10 mouse cellular contexts compared by ENCODE assay signal in genomic region chr17:5813863-5814640, GRCm38 (mm10). TPM values are rescaled to one million over a fixed set of nuclear protein-coding genes. Genes with fewer than 3 reads are reported as not detected.
DNase-seq lines count a peak whose midpoint lies in the region; ATAC-seq and TF ChIP-seq lines count a peak whose summit lies in the region.
"Had no signal": no experiment of that assay in that cellular context is flagged by ENCODE, and none has a peak within 500 bp of the region (broad histone marks: within the 10 kb centered on the region; RNA-seq: fewer than 3 reads in every experiment).

No protein-coding gene starts in this region.

- 40% methylated on average over 8 of the region's 8 CpGs for WGBS in heart, adult 2 months
- WGBS in small intestine, adult 2 months, result 47% methylated on average over 8 of the region's 8 CpGs

- H3K4me3 ChIP-seq in heart, adult 2 months, result no peak overlapping the region
- H3K4me3 ChIP-seq in small intestine, adult 2 months (ENCODE audit: low read depth, low read length), result no peak overlapping the region

- no peaks in the 10 kb centered on the region for H3K79me2 ChIP-seq in heart, adult 2 months (replicated peaks; ENCODE audit: control insufficient read depth, insufficient read depth, low read length)

- H3K27me3 ChIP-seq in heart, adult 2 months (ENCODE audit: control insufficient read depth, insufficient read depth, low read length), result no peaks in the 10 kb centered on the region
- no peaks in the 10 kb centered on the region for H3K27me3 ChIP-seq in small intestine, adult 2 months (ENCODE audit: control insufficient read depth, insufficient read depth, low read length)

- DNase-seq in heart, adult 2 months, result peak in 1 of 2 experiments; percentile 56
- DNase-seq in heart, postnatal 36 days, result no peak
- peak; percentile 19 for DNase-seq in right cerebral cortex, adult 18-20 months
- DNase-seq in right cerebral cortex, postnatal 14 days, result no peak
- no peak for DNase-seq in urinary bladder, postnatal 10 days (ENCODE audit: low spot score)
- no peak for DNase-seq in right cerebral cortex, postnatal 25 days
- DNase-seq: layer of hippocampus, adult 9-11 months; thymus, postnatal 4 days had no signal

- peak overlapping the region; percentile 28; the same call in 1 of the 2 replicates for H3K27ac ChIP-seq in heart, adult 2 months
- H3K27ac ChIP-seq in small intestine, adult 2 months (ENCODE audit: insufficient read depth, low read depth, low read length), result 0 out of 2 replicates have a peak overlapping the region, but pooled peaks have one; percentile 1

- intact Hi-C loops in heart, adult 2 months (cut with DNase I), result no loop called here
- intact Hi-C loops in heart, postnatal 36 days (cut with DNase I), result no loop called here

- H3K4me1 ChIP-seq in heart, adult 2 months (ENCODE audit: control insufficient read depth, insufficient read depth, low read length), result peaks cover under 1% of the 10 kb centered on the region; the same call in 1 of the 2 replicates
- no peaks in the 10 kb centered on the region for H3K4me1 ChIP-seq in small intestine, adult 2 months (ENCODE audit: control insufficient read depth, insufficient read depth, insufficient read length, low read length)

- H3K36me3 ChIP-seq in heart, adult 2 months (ENCODE audit: control insufficient read depth, insufficient read depth, low read length), result no peaks in the 10 kb centered on the region
- H3K36me3 ChIP-seq in small intestine, adult 2 months (ENCODE audit: control insufficient read depth, insufficient read depth, low read length), result no peaks in the 10 kb centered on the region

- peak; percentile 76 for ATAC-seq in common myeloid progenitor, adult 5-6 weeks (replicated peaks; ENCODE audit: low read depth, poor library complexity, severe bottlenecking)

- no peak for TF ChIP-seq CTCF in heart, adult 2 months (IDR thresholded peaks at IDR 0.05)
- no peak for TF ChIP-seq CTCF in small intestine, adult 2 months (IDR thresholded peaks at IDR 0.05; ENCODE audit: extremely low read depth, insufficient read length, insufficient replicate concordance, low read depth, low read length)

- no peak for TF ChIP-seq EP300 in heart, adult 2 months (IDR thresholded peaks at IDR 0.05; ENCODE audit: insufficient read depth, low read depth, low read length)

- no peak for TF ChIP-seq POLR2A in heart, adult 2 months (IDR thresholded peaks at IDR 0.05; ENCODE audit: insufficient read depth, low read depth, low read length)
- TF ChIP-seq POLR2A in small intestine, adult 2 months (IDR thresholded peaks at IDR 0.05; ENCODE audit: low read depth, low read length), result no peak

- no peak overlapping the region for H3K9ac ChIP-seq in heart, adult 2 months (ENCODE audit: low read depth, low read length)

RNA-seq across cellular contexts. Expression of gene Snx9, which starts 27.1 kb away (rescaled TPM):
- 10 to 100 TPM; 30.2 to 31.9 TPM for total RNA-seq in heart, adult 2 months (2021)
- 16.7 and 27.0 TPM in 2 replicates for polyA plus RNA-seq in heart, adult 2 months (2012; rRNA removed)
- 10 to 100 TPM; 31.0 to 32.6 TPM for total RNA-seq in heart, postnatal 36 days (2021)
- total RNA-seq in common myeloid progenitor, adult 5-6 weeks (2017), result 28.0 and 36.5 TPM in 2 replicates
- 28.0 and 66.3 TPM in 2 replicates for polyA plus RNA-seq in small intestine, adult 2 months (2012; rRNA removed)
